Mouse (Mus musculus): ENCODE data around the gene Prps1l1. TPM values are rescaled to one million over a fixed set of nuclear protein-coding genes. Genes with fewer than 3 reads are reported as not detected.

The Prps1l1 gene
- polyA plus RNA-seq, 1 experiment from 2014 or later = not detected

GRCm38 (mm10) chr12:34998778-34999467 is 14.4 kb downstream of the Prps1l1 start:
- no peaks in the 10 kb centered on the region for H3K27me3 ChIP-seq (ENCODE audit: control insufficient read depth, insufficient read depth, low read length)
- no peak overlapping the region for H3K9ac ChIP-seq
- H3K36me3 ChIP-seq (replicated peaks; ENCODE audit: control insufficient read depth, insufficient read depth) = no peaks in the 10 kb centered on the region
- no peak overlapping the region for H3K4me2 ChIP-seq (replicated peaks)
- WGBS = 58% methylated on average over 12 of the region's 12 CpGs
- ATAC-seq (ENCODE audit: low FRiP score) (peak; percentile 70; the same call in 1 of the 2 replicates), DNase-seq (ENCODE audit: low spot score) (no peak)
- H3K9me3 ChIP-seq (ENCODE audit: control insufficient read depth, low read length) = peaks cover 3% of the 10 kb centered on the region; the same call in 1 of the 2 replicates
- H3K4me1 ChIP-seq (replicated peaks; ENCODE audit: control insufficient read depth, insufficient read depth, low read length) = no peaks in the 10 kb centered on the region
- H3K27ac ChIP-seq = no peak overlapping the region
- no peak overlapping the region for H3K4me3 ChIP-seq (replicated peaks; ENCODE audit: low read length)

GRCm38 (mm10) chr12:35000323-35000722 is 15.8 kb downstream of the Prps1l1 start:
- Histone ChIP-seq H3K9ac (no peak overlapping the region), H3K36me3 (replicated peaks; ENCODE audit: control insufficient read depth, insufficient read depth) (no peaks in the 10 kb centered on the region), H3K27me3 (ENCODE audit: control insufficient read depth, insufficient read depth, low read length) (no peaks in the 10 kb centered on the region), H3K4me1 (replicated peaks; ENCODE audit: control insufficient read depth, insufficient read depth, low read length) (no peaks in the 10 kb centered on the region), H3K27ac (no peak overlapping the region), H3K9me3 (ENCODE audit: control insufficient read depth, low read length) (peaks cover 1% of the 10 kb centered on the region; the same call in 1 of the 2 replicates), H3K4me3 (replicated peaks; ENCODE audit: low read length) (no peak overlapping the region), H3K4me2 (replicated peaks) (no peak overlapping the region)
- 67% methylated on average over 4 of the region's 4 CpGs for WGBS
- ATAC-seq (ENCODE audit: low FRiP score) (no peak), DNase-seq (ENCODE audit: low spot score) (no peak)

- Histone ChIP-seq H3K4me2 (replicated peaks) (no peak overlapping the region), H3K27me3 (ENCODE audit: control insufficient read depth, insufficient read depth, low read length) (no peaks in the 10 kb centered on the region), H3K4me3 (replicated peaks; ENCODE audit: low read length) (no peak overlapping the region), H3K9me3 (ENCODE audit: control insufficient read depth, low read length) (no peaks in the 10 kb centered on the region), H3K27ac (no peak overlapping the region), H3K4me1 (replicated peaks; ENCODE audit: control insufficient read depth, insufficient read depth, low read length) (peaks cover 12% of the 10 kb centered on the region), H3K36me3 (replicated peaks; ENCODE audit: control insufficient read depth, insufficient read depth) (no peaks in the 10 kb centered on the region), H3K9ac (no peak overlapping the region)
- ATAC-seq (ENCODE audit: low FRiP score) = peak; percentile 66; the same call in 1 of the 2 replicates
- no peak for DNase-seq (ENCODE audit: low spot score)
These were observed 21.2 kb downstream of the Prps1l1 start for GRCm38 (mm10) chr12:35005748-35006147.

- H3K9me3 ChIP-seq (ENCODE audit: control insufficient read depth, low read length) = no peaks in the 10 kb centered on the region
- H3K4me1 ChIP-seq (replicated peaks; ENCODE audit: control insufficient read depth, insufficient read depth, low read length) = peaks cover 12% of the 10 kb centered on the region
- 46% methylated on average over 1 of the region's 1 CpGs for WGBS
- no peaks in the 10 kb centered on the region for H3K27me3 ChIP-seq (ENCODE audit: control insufficient read depth, insufficient read depth, low read length)
- H3K4me2 ChIP-seq (replicated peaks) = no peak overlapping the region
- peak overlapping the region; percentile 40 for H3K27ac ChIP-seq
- ATAC-seq (ENCODE audit: low FRiP score) (no peak), DNase-seq (ENCODE audit: low spot score) (no peak)
- no peak overlapping the region for H3K4me3 ChIP-seq (replicated peaks; ENCODE audit: low read length)
- no peak overlapping the region for H3K9ac ChIP-seq
- H3K36me3 ChIP-seq (replicated peaks; ENCODE audit: control insufficient read depth, insufficient read depth) = no peaks in the 10 kb centered on the region
These were observed 23.3 kb downstream of the Prps1l1 start for GRCm38 (mm10) chr12:35007851-35008250.

GRCm38 (mm10) chr12:35008340-35009137 is 24.0 kb downstream of the Prps1l1 start:
- Histone ChIP-seq H3K9me3 (ENCODE audit: control insufficient read depth, low read length) (no peaks in the 10 kb centered on the region), H3K9ac (no peak overlapping the region), H3K4me1 (replicated peaks; ENCODE audit: control insufficient read depth, insufficient read depth, low read length) (peaks cover 12% of the 10 kb centered on the region), H3K27ac (peak overlapping the region; percentile 40), H3K4me3 (replicated peaks; ENCODE audit: low read length) (no peak overlapping the region), H3K27me3 (ENCODE audit: control insufficient read depth, insufficient read depth, low read length) (no peaks in the 10 kb centered on the region), H3K4me2 (replicated peaks) (no peak overlapping the region), H3K36me3 (replicated peaks; ENCODE audit: control insufficient read depth, insufficient read depth) (no peaks in the 10 kb centered on the region)
- 31% methylated on average over 11 of the region's 11 CpGs for WGBS
- DNase-seq (ENCODE audit: low spot score) (peak; percentile 68), ATAC-seq (ENCODE audit: low FRiP score) (peak; percentile 88)

- peaks cover 12% of the 10 kb centered on the region for H3K4me1 ChIP-seq (replicated peaks; ENCODE audit: control insufficient read depth, insufficient read depth, low read length)
- 58% methylated on average over 1 of the region's 1 CpGs for WGBS
- no peaks in the 10 kb centered on the region for H3K9me3 ChIP-seq (ENCODE audit: control insufficient read depth, low read length)
- DNase-seq (ENCODE audit: low spot score) (no peak), ATAC-seq (ENCODE audit: low FRiP score) (no peak)
- no peak overlapping the region for H3K27ac ChIP-seq
- H3K9ac ChIP-seq = no peak overlapping the region
- no peaks in the 10 kb centered on the region for H3K27me3 ChIP-seq (ENCODE audit: control insufficient read depth, insufficient read depth, low read length)
- no peaks in the 10 kb centered on the region for H3K36me3 ChIP-seq (replicated peaks; ENCODE audit: control insufficient read depth, insufficient read depth)
- H3K4me3 ChIP-seq (replicated peaks; ENCODE audit: low read length) = no peak overlapping the region
- H3K4me2 ChIP-seq (replicated peaks) = no peak overlapping the region
These were observed 26.9 kb downstream of the Prps1l1 start for GRCm38 (mm10) chr12:35011462-35011861.

GRCm38 (mm10) chr12:35013950-35014349 is 29.4 kb downstream of the Prps1l1 start:
- 55% methylated on average over 2 of the region's 2 CpGs for WGBS
- Histone ChIP-seq H3K27ac (no peak overlapping the region), H3K4me2 (replicated peaks) (no peak overlapping the region), H3K27me3 (ENCODE audit: control insufficient read depth, insufficient read depth, low read length) (no peaks in the 10 kb centered on the region), H3K36me3 (replicated peaks; ENCODE audit: control insufficient read depth, insufficient read depth) (no peaks in the 10 kb centered on the region), H3K4me3 (replicated peaks; ENCODE audit: low read length) (no peak overlapping the region), H3K9ac (no peak overlapping the region), H3K4me1 (replicated peaks; ENCODE audit: control insufficient read depth, insufficient read depth, low read length) (0 out of 2 replicates have a peak, but pooled peaks cover under 1% of the 10 kb centered on the region), H3K9me3 (ENCODE audit: control insufficient read depth, low read length) (no peaks in the 10 kb centered on the region)
- DNase-seq (ENCODE audit: low spot score) (no peak), ATAC-seq (ENCODE audit: low FRiP score) (no peak)

- WGBS = 59% methylated on average over 3 of the region's 3 CpGs
- ATAC-seq (ENCODE audit: low FRiP score) (no peak), DNase-seq (ENCODE audit: low spot score) (peak; percentile 69)
- no peaks in the 10 kb centered on the region for H3K36me3 ChIP-seq (replicated peaks; ENCODE audit: control insufficient read depth, insufficient read depth)
- no peak overlapping the region for H3K27ac ChIP-seq
- no peaks in the 10 kb centered on the region for H3K27me3 ChIP-seq (ENCODE audit: control insufficient read depth, insufficient read depth, low read length)
- no peaks in the 10 kb centered on the region for H3K4me1 ChIP-seq (replicated peaks; ENCODE audit: control insufficient read depth, insufficient read depth, low read length)
- no peak overlapping the region for H3K4me2 ChIP-seq (replicated peaks)
- no peak overlapping the region for H3K9ac ChIP-seq
- no peaks in the 10 kb centered on the region for H3K9me3 ChIP-seq (ENCODE audit: control insufficient read depth, low read length)
- no peak overlapping the region for H3K4me3 ChIP-seq (replicated peaks; ENCODE audit: low read length)
These were observed 31.5 kb downstream of the Prps1l1 start for GRCm38 (mm10) chr12:35016056-35016455.

GRCm38 (mm10) chr12:35016481-35017250 is 32.1 kb downstream of the Prps1l1 start:
- no peak overlapping the region for H3K4me2 ChIP-seq (replicated peaks)
- no peak overlapping the region for H3K9ac ChIP-seq
- H3K4me1 ChIP-seq (replicated peaks; ENCODE audit: control insufficient read depth, insufficient read depth, low read length) = no peaks in the 10 kb centered on the region
- H3K27me3 ChIP-seq (ENCODE audit: control insufficient read depth, insufficient read depth, low read length) = no peaks in the 10 kb centered on the region
- WGBS = 89% methylated on average over 9 of the region's 9 CpGs
- no peaks in the 10 kb centered on the region for H3K36me3 ChIP-seq (replicated peaks; ENCODE audit: control insufficient read depth, insufficient read depth)
- ATAC-seq (ENCODE audit: low FRiP score) (0 out of 2 replicates have a peak, but pooled peaks have one; percentile 24), DNase-seq (ENCODE audit: low spot score) (no peak)
- no peak overlapping the region for H3K27ac ChIP-seq
- H3K4me3 ChIP-seq (replicated peaks; ENCODE audit: low read length) = no peak overlapping the region
- no peaks in the 10 kb centered on the region for H3K9me3 ChIP-seq (ENCODE audit: control insufficient read depth, low read length)
